Mouse (Mus musculus) layer of hippocampus, postnatal 14 days (tissue): ENCODE measurements at regions not wholly inside any gene's neighbourhood (a gene's known extent, or its start where the extent isn't known, plus 50 kb on each side); places are given as distances from the start of the nearest gene placed in this dataset.

ENCODE experiments used
- DNase-seq, 2 experiments: peaks; one replicate each; pipeline ENCODE4 v3.0.0; 2021 to 2022; ENCODE audit warnings: low spot score in 2 of 2, mixed read lengths in 1 of 2

- peak in 1 of 2 experiments; percentile 2 for DNase-seq
Observed at GRCm38 (mm10) chr5:70155173-70155572, 563.0 kb upstream of the Gnpda2 start.
